Mouse (Mus musculus) forebrain, embryonic 13.5 days (tissue): ENCODE data around the gene Hsp90aa1. TPM values are rescaled to one million over a fixed set of nuclear protein-coding genes. Genes with fewer than 3 reads are reported as not detected.
"Not testable (repeated sequence)": the region's sequence is repeated elsewhere in the genome, so short reads cannot be mapped to it uniquely, and the experiment has no call there.

Experiments used
- ATAC-seq: fragments of 200-750 bp; cut with Nextera tagmentation; 2 replicates; pipeline ENCODE4 v1.8.0; 2017
- H3K27ac ChIP-seq: fragments of 300-500 bp; sonication (generic); 2 replicates; pipeline ENCODE4 v1.5.1; 2015; ENCODE audit warnings: inconsistent platforms, mild to moderate bottlenecking, moderate library complexity
- H3K27me3 ChIP-seq: fragments of 300-500 bp; sonication (generic); 2 replicates; pipeline ENCODE4 v1.6.1; 2015; ENCODE audit warnings: mild to moderate bottlenecking, inconsistent platforms
- H3K36me3 ChIP-seq: fragments of 300-500 bp; sonication (generic); 2 replicates; pipeline ENCODE4 v1.6.1; 2015; ENCODE audit warnings: mild to moderate bottlenecking, inconsistent platforms; ENCODE audit not compliant: poor library complexity, severe bottlenecking
- H3K4me1 ChIP-seq: fragments of 300-500 bp; sonication (generic); 2 replicates; pipeline ENCODE4 v1.6.1; 2015; ENCODE audit warnings: inconsistent platforms
- H3K4me2 ChIP-seq: fragments of 300-500 bp; sonication (generic); 2 replicates; pipeline ENCODE4 v1.6.1; 2015; ENCODE audit warnings: inconsistent platforms, mild to moderate bottlenecking, moderate library complexity
- H3K4me3 ChIP-seq: fragments of 300-500 bp; sonication (generic); 2 replicates; pipeline ENCODE4 v1.5.1; 2015; ENCODE audit warnings: mild to moderate bottlenecking, inconsistent platforms
- H3K9ac ChIP-seq: fragments of 300-500 bp; sonication (generic); 2 replicates; pipeline ENCODE4 v1.6.1; 2015; ENCODE audit warnings: mild to moderate bottlenecking, inconsistent platforms
- H3K9me3 ChIP-seq: fragments of 300-500 bp; sonication (generic); replicated peaks from 2 replicates; pipeline ENCODE4 v1.6.1; 2016; ENCODE audit warnings: inconsistent platforms
- WGBS: fragments of 180-500 bp; shearing (Covaris S2); methylation state at CpG from one replicate; pipeline ENCODE4 v1.1.7; 2015; 5-methylcytosine and 5-hydroxymethylcytosine counted together
- polyA plus RNA-seq: library from polyadenylated mRNA; unstranded; fragments of >200 nt; fragmentation: Nextera tagmentation; extraction: Ambion mirVana; gene quantifications from 2 replicates; pipeline ENCODE4 v1.2.1, GENCODE M21; 2015

Hsp90aa1 gene
- polyA plus RNA-seq, result 1,477 and 1,490 TPM in 2 replicates

- H3K27me3 ChIP-seq, result peaks cover 3% of the 10 kb centered on the region; the same call in 1 of the 2 replicates
Measured at GRCm38 (mm10) chr12:110702556-110702955, at the start of gene Hsp90aa1. Gene Hsp90aa1, minus strand, starts transcription at chr12:110702728.

GRCm38 (mm10) chr12:110750770-110751439 lies 48.4 kb upstream of the Hsp90aa1 start:
- no peaks in the 10 kb centered on the region for H3K27me3 ChIP-seq
- H3K27ac ChIP-seq, result no peak overlapping the region
- H3K36me3 ChIP-seq, result peaks cover 17% of the 10 kb centered on the region
- H3K4me1 ChIP-seq, result no peaks in the 10 kb centered on the region
- WGBS, result 92% methylated on average over 10 of the region's 10 CpGs
- H3K9me3 ChIP-seq, result no peaks in the 10 kb centered on the region
- ATAC-seq, result no peak
- no peak overlapping the region for H3K4me2 ChIP-seq
- no peak overlapping the region for H3K9ac ChIP-seq
- H3K4me3 ChIP-seq, result no peak overlapping the region

More at GRCm38 (mm10) chr12:110702556-110702955, at the start of gene Hsp90aa1:
- Histone ChIP-seq H3K4me2 (no peak within 1 kb of the TSS), H3K4me1 (peaks cover 14% of the 10 kb centered on the region), H3K27ac (no peak within 1 kb of the TSS), H3K9ac (no peak within 1 kb of the TSS), H3K36me3 (no peaks in the 10 kb centered on the region), H3K4me3 (no peak within 1 kb of the TSS), H3K9me3 (no peaks in the 10 kb centered on the region)
- 63% methylated on average over 4 of the region's 4 CpGs for WGBS
- ATAC-seq, result no peak

GRCm38 (mm10) chr12:110738158-110738921 lies 35.8 kb upstream of the Hsp90aa1 start:
- H3K27ac ChIP-seq, result peak overlapping the region; percentile 89
- peak overlapping the region; percentile 98 for H3K9ac ChIP-seq
- H3K4me2 ChIP-seq, result peak overlapping the region; percentile 94
- peaks cover 24% of the 10 kb centered on the region for H3K4me1 ChIP-seq
- peaks cover 16% of the 10 kb centered on the region for H3K27me3 ChIP-seq
- ATAC-seq, result peak; percentile 19
- no peaks in the 10 kb centered on the region for H3K36me3 ChIP-seq
- WGBS, result 1% methylated on average over 51 of the region's 72 CpGs
- H3K4me3 ChIP-seq, result peak overlapping the region; percentile 99
- H3K9me3 ChIP-seq, result no peaks in the 10 kb centered on the region

GRCm38 (mm10) chr12:110737170-110738157 lies 34.9 kb upstream of the Hsp90aa1 start, which contains the start of gene Wdr20:
Gene Wdr20, plus strand, starts transcription at chr12:110737944.
- Histone ChIP-seq H3K4me1 (peaks cover 24% of the 10 kb centered on the region), H3K4me2 (peak within 1 kb of the TSS; percentile 94), H3K27ac (peak within 1 kb of the TSS; percentile 89), H3K36me3 (no peaks in the 10 kb centered on the region), H3K9ac (peak within 1 kb of the TSS; percentile 98), H3K4me3 (peak within 1 kb of the TSS; percentile 99), H3K27me3 (peaks cover 16% of the 10 kb centered on the region), H3K9me3 (no peaks in the 10 kb centered on the region)
- peak; percentile 96 for ATAC-seq
- WGBS, result 1% methylated on average over 69 of the region's 69 CpGs

GRCm38 (mm10) chr12:110736641-110737040 lies 34.1 kb upstream of the Hsp90aa1 start:
- H3K4me2 ChIP-seq, result peak overlapping the region; percentile 94
- no peaks in the 10 kb centered on the region for H3K9me3 ChIP-seq
- ATAC-seq, result no peak
- H3K4me3 ChIP-seq, result peak overlapping the region; percentile 99
- H3K4me1 ChIP-seq, result peaks cover 24% of the 10 kb centered on the region
- H3K27me3 ChIP-seq, result peaks cover 16% of the 10 kb centered on the region
- WGBS, result 18% methylated on average over 4 of the region's 4 CpGs
- no peak overlapping the region for H3K27ac ChIP-seq
- no peak overlapping the region for H3K9ac ChIP-seq
- no peaks in the 10 kb centered on the region for H3K36me3 ChIP-seq

GRCm38 (mm10) chr12:110733254-110733653 lies 30.7 kb upstream of the Hsp90aa1 start:
- H3K4me3 ChIP-seq, ATAC-seq, H3K4me2 ChIP-seq, H3K4me1 ChIP-seq, H3K36me3 ChIP-seq, H3K27ac ChIP-seq, H3K9me3 ChIP-seq, H3K9ac ChIP-seq: not testable (repeated sequence)
- 95% methylated on average over 3 of the region's 3 CpGs for WGBS
- H3K27me3 ChIP-seq, result peaks cover 16% of the 10 kb centered on the region

- no peak for ATAC-seq
Measured at GRCm38 (mm10) chr12:110726428-110726827, 23.9 kb upstream of the Hsp90aa1 start.

GRCm38 (mm10) chr12:110725489-110725888 lies 23.0 kb upstream of the Hsp90aa1 start:
- H3K9me3 ChIP-seq, result no peaks in the 10 kb centered on the region
- ATAC-seq, result no peak
- no peak overlapping the region for H3K9ac ChIP-seq
- no peak overlapping the region for H3K4me3 ChIP-seq
- H3K4me2 ChIP-seq, result no peak overlapping the region
- 85% methylated on average over 5 of the region's 5 CpGs for WGBS
- H3K27ac ChIP-seq, result no peak overlapping the region
- no peaks in the 10 kb centered on the region for H3K36me3 ChIP-seq
- no peaks in the 10 kb centered on the region for H3K27me3 ChIP-seq
- H3K4me1 ChIP-seq, result no peaks in the 10 kb centered on the region

More at GRCm38 (mm10) chr12:110726428-110726827, 23.9 kb upstream of the Hsp90aa1 start:
- Histone ChIP-seq H3K4me2 (no peak overlapping the region), H3K9me3 (no peaks in the 10 kb centered on the region), H3K27ac (no peak overlapping the region), H3K9ac (no peak overlapping the region), H3K4me3 (no peak overlapping the region), H3K4me1 (no peaks in the 10 kb centered on the region), H3K36me3 (no peaks in the 10 kb centered on the region), H3K27me3 (no peaks in the 10 kb centered on the region)
- 56% methylated on average over 1 of the region's 1 CpGs for WGBS

GRCm38 (mm10) chr12:110725051-110725450 lies 22.5 kb upstream of the Hsp90aa1 start:
- H3K4me1 ChIP-seq, result no peaks in the 10 kb centered on the region
- H3K4me3 ChIP-seq, result no peak overlapping the region
- H3K27me3 ChIP-seq, result no peaks in the 10 kb centered on the region
- H3K27ac ChIP-seq, result no peak overlapping the region
- H3K36me3 ChIP-seq, result no peaks in the 10 kb centered on the region
- 91% methylated on average over 5 of the region's 5 CpGs for WGBS
- H3K4me2 ChIP-seq, result no peak overlapping the region
- no peak overlapping the region for H3K9ac ChIP-seq
- ATAC-seq, result no peak
- no peaks in the 10 kb centered on the region for H3K9me3 ChIP-seq

- Histone ChIP-seq H3K9ac (no peak overlapping the region), H3K4me2 (no peak overlapping the region), H3K36me3 (no peaks in the 10 kb centered on the region), H3K27ac (no peak overlapping the region), H3K4me3 (no peak overlapping the region), H3K4me1 (no peaks in the 10 kb centered on the region), H3K9me3 (0 out of 2 replicates have a peak, but pooled peaks cover 3% of the 10 kb centered on the region), H3K27me3 (no peaks in the 10 kb centered on the region)
- ATAC-seq, result no peak
- WGBS, result 40% methylated on average over 5 of the region's 5 CpGs
Measured at GRCm38 (mm10) chr12:110716004-110716403, 13.5 kb upstream of the Hsp90aa1 start.

- Histone ChIP-seq H3K9ac (no peak overlapping the region), H3K4me2 (no peak overlapping the region), H3K4me1 (no peaks in the 10 kb centered on the region), H3K27me3 (no peaks in the 10 kb centered on the region), H3K27ac (no peak overlapping the region), H3K4me3 (no peak overlapping the region), H3K36me3 (no peaks in the 10 kb centered on the region), H3K9me3 (0 out of 2 replicates have a peak, but pooled peaks cover 3% of the 10 kb centered on the region)
- 94% methylated on average over 6 of the region's 6 CpGs for WGBS
- no peak for ATAC-seq
Measured at GRCm38 (mm10) chr12:110714215-110714614, 11.7 kb upstream of the Hsp90aa1 start.
